Mouse (Mus musculus) liver, embryonic 16.5 days (tissue): ENCODE measurements around the gene Plac9a. TPM values are rescaled to one million over a fixed set of nuclear protein-coding genes. Genes with fewer than 3 reads are reported as not detected.

ENCODE experiments used
- ATAC-seq: fragments of 200-750 bp; cut with Nextera tagmentation; 2 replicates; pipeline ENCODE4 v1.8.0; 2017; ENCODE audit warnings: low read depth, mild to moderate bottlenecking, moderate number of reproducible peaks, moderate library complexity
- H3K27ac ChIP-seq: fragments of 300-500 bp; sonication (generic); 2 replicates; pipeline ENCODE4 v1.5.1; 2014; ENCODE audit warnings: mild to moderate bottlenecking, low read length
- H3K27me3 ChIP-seq: fragments of 300-500 bp; sonication (generic); 2 replicates; pipeline ENCODE4 v1.6.1; 2014; ENCODE audit warnings: low read depth, low read length, mixed read lengths; ENCODE audit not compliant: control insufficient read depth, insufficient read depth
- H3K36me3 ChIP-seq: fragments of 300-500 bp; sonication (generic); 2 replicates; pipeline ENCODE4 v1.6.1; 2014; ENCODE audit warnings: mild to moderate bottlenecking; ENCODE audit not compliant: control insufficient read depth, insufficient read depth
- H3K4me1 ChIP-seq: fragments of 300-500 bp; sonication (generic); 2 replicates; pipeline ENCODE4 v1.6.1; 2014; ENCODE audit warnings: low read depth, low read length, mixed read lengths; ENCODE audit not compliant: control insufficient read depth
- H3K4me2 ChIP-seq: fragments of 300-500 bp; sonication (generic); 2 replicates; pipeline ENCODE4 v1.6.1; 2014; ENCODE audit warnings: low read depth, low read length, mixed read lengths
- H3K4me3 ChIP-seq: fragments of 300-500 bp; sonication (generic); 2 replicates; pipeline ENCODE4 v1.5.1; 2014; ENCODE audit warnings: low read depth, mild to moderate bottlenecking, low read length
- H3K9ac ChIP-seq: fragments of 300-500 bp; sonication (generic); 2 replicates; pipeline ENCODE4 v1.6.1; 2014; ENCODE audit warnings: low read depth, low read length
- H3K9me3 ChIP-seq: fragments of 300-500 bp; sonication (generic); replicated peaks from 2 replicates; pipeline ENCODE4 v1.6.1; 2016; ENCODE audit warnings: low read length; ENCODE audit not compliant: control insufficient read depth
- WGBS: fragments of 180-500 bp; shearing (Covaris S2); extraction: QIAGEN DNeasy Blood & Tissue Kit; methylation state at CpG from one replicate; pipeline ENCODE4 v1.1.7; 2014; ENCODE audit not compliant: insufficient replicate concordance; 5-methylcytosine and 5-hydroxymethylcytosine counted together
- polyA plus RNA-seq: library from polyadenylated mRNA; unstranded; fragments of >200 nt; fragmentation: Nextera tagmentation; extraction: Ambion mirVana; gene quantifications from 2 replicates; pipeline ENCODE4 v1.2.1, GENCODE M21; 2015

Gene Plac9a
- polyA plus RNA-seq, 1 experiment from 2014 or later = not detected

GRCm38 (mm10) chr14:25845832-25846383 is 57.0 kb downstream of the Plac9a start:
- no peaks in the 10 kb centered on the region for H3K9me3 ChIP-seq
- H3K9ac ChIP-seq = no peak overlapping the region
- H3K27me3 ChIP-seq = no peaks in the 10 kb centered on the region; the same call in 1 of the 2 replicates
- no peak overlapping the region for H3K27ac ChIP-seq
- H3K4me1 ChIP-seq = peaks cover 13% of the 10 kb centered on the region
- no peak for ATAC-seq
- 73% methylated on average over 6 of the region's 6 CpGs for WGBS
- H3K4me2 ChIP-seq = no peak overlapping the region
- no peaks in the 10 kb centered on the region for H3K36me3 ChIP-seq
- no peak overlapping the region for H3K4me3 ChIP-seq

- Histone ChIP-seq H3K36me3 (no peaks in the 10 kb centered on the region), H3K4me3 (no peak overlapping the region), H3K27me3 (no peaks in the 10 kb centered on the region; the same call in 1 of the 2 replicates), H3K4me1 (peaks cover 13% of the 10 kb centered on the region), H3K4me2 (no peak overlapping the region), H3K9me3 (no peaks in the 10 kb centered on the region), H3K9ac (no peak overlapping the region), H3K27ac (no peak overlapping the region)
- no peak for ATAC-seq
- WGBS = 69% methylated on average over 4 of the region's 4 CpGs
These were observed 58.5 kb downstream of the Plac9a start for GRCm38 (mm10) chr14:25844372-25844771.

- WGBS = 3% methylated on average over 12 of the region's 12 CpGs
- ATAC-seq = no peak
- H3K36me3 ChIP-seq = no peaks in the 10 kb centered on the region
- H3K4me1 ChIP-seq = peaks cover 11% of the 10 kb centered on the region
- H3K4me3 ChIP-seq = peak overlapping the region; percentile 75
- H3K27ac ChIP-seq = no peak overlapping the region
- H3K27me3 ChIP-seq = no peaks in the 10 kb centered on the region; the same call in 1 of the 2 replicates
- H3K4me2 ChIP-seq = peak overlapping the region; percentile 74
- no peaks in the 10 kb centered on the region for H3K9me3 ChIP-seq
- H3K9ac ChIP-seq = peak overlapping the region; percentile 82
These were observed 60.3 kb downstream of the Plac9a start for GRCm38 (mm10) chr14:25842688-25843003.

GRCm38 (mm10) chr14:25841991-25842687 is 60.8 kb downstream of the Plac9a start, which contains the start of gene Anxa11:
TSS of gene Anxa11 (plus strand) at chr14:25842156.
- Histone ChIP-seq H3K4me3 (peak within 1 kb of the TSS; percentile 75), H3K27me3 (no peaks in the 10 kb centered on the region; the same call in 1 of the 2 replicates), H3K9me3 (no peaks in the 10 kb centered on the region), H3K9ac (peak within 1 kb of the TSS; percentile 82), H3K4me1 (peaks cover 8% of the 10 kb centered on the region), H3K4me2 (peak within 1 kb of the TSS; percentile 74), H3K27ac (peak within 1 kb of the TSS; percentile 42; the same call in 1 of the 2 replicates), H3K36me3 (no peaks in the 10 kb centered on the region)
- under 1% methylated on average over 54 of the region's 54 CpGs for WGBS
- ATAC-seq = peak; percentile 89

GRCm38 (mm10) chr14:25841579-25841978 is 61.3 kb downstream of the Plac9a start:
- no peak for ATAC-seq
- 2% methylated on average over 4 of the region's 4 CpGs for WGBS

GRCm38 (mm10) chr14:25840961-25841360 is 61.9 kb downstream of the Plac9a start:
- H3K9me3 ChIP-seq = no peaks in the 10 kb centered on the region
- ATAC-seq = no peak
- no peak overlapping the region for H3K9ac ChIP-seq
- H3K4me1 ChIP-seq = peaks cover 8% of the 10 kb centered on the region
- H3K27ac ChIP-seq = no peak overlapping the region
- H3K4me2 ChIP-seq = no peak overlapping the region
- no peak overlapping the region for H3K4me3 ChIP-seq
- no peaks in the 10 kb centered on the region for H3K36me3 ChIP-seq
- H3K27me3 ChIP-seq = no peaks in the 10 kb centered on the region; the same call in 1 of the 2 replicates
- 52% methylated on average over 7 of the region's 7 CpGs for WGBS

More at GRCm38 (mm10) chr14:25841579-25841978, 61.3 kb downstream of the Plac9a start:
- Histone ChIP-seq H3K9ac (no peak overlapping the region; the same call in 1 of the 2 replicates), H3K4me2 (peak overlapping the region; percentile 74), H3K27me3 (no peaks in the 10 kb centered on the region; the same call in 1 of the 2 replicates), H3K9me3 (no peaks in the 10 kb centered on the region), H3K4me1 (peaks cover 8% of the 10 kb centered on the region), H3K36me3 (no peaks in the 10 kb centered on the region), H3K4me3 (peak overlapping the region; percentile 75), H3K27ac (no peak overlapping the region)

GRCm38 (mm10) chr14:25839791-25840190 is 63.1 kb downstream of the Plac9a start:
- 47% methylated on average over 7 of the region's 7 CpGs for WGBS
- no peak for ATAC-seq
- H3K36me3 ChIP-seq = no peaks in the 10 kb centered on the region
- no peaks in the 10 kb centered on the region; the same call in 1 of the 2 replicates for H3K27me3 ChIP-seq
- no peak overlapping the region for H3K4me2 ChIP-seq
- no peak overlapping the region for H3K27ac ChIP-seq
- no peak overlapping the region for H3K9ac ChIP-seq
- H3K4me3 ChIP-seq = no peak overlapping the region
- no peaks in the 10 kb centered on the region for H3K9me3 ChIP-seq
- peaks cover 8% of the 10 kb centered on the region for H3K4me1 ChIP-seq

- H3K4me2 ChIP-seq = no peak overlapping the region
- H3K9ac ChIP-seq = no peak overlapping the region
- H3K4me3 ChIP-seq = no peak overlapping the region
- H3K27ac ChIP-seq = no peak overlapping the region
- H3K36me3 ChIP-seq = no peaks in the 10 kb centered on the region
- no peaks in the 10 kb centered on the region for H3K9me3 ChIP-seq
- peaks cover 8% of the 10 kb centered on the region for H3K4me1 ChIP-seq
- no peak for ATAC-seq
- 72% methylated on average over 8 of the region's 8 CpGs for WGBS
- H3K27me3 ChIP-seq = no peaks in the 10 kb centered on the region; the same call in 1 of the 2 replicates
These were observed 64.5 kb downstream of the Plac9a start for GRCm38 (mm10) chr14:25838411-25838810.
